Mouse (Mus musculus): Measurements from ENCODE around the gene Sez6l2.

DNA sequence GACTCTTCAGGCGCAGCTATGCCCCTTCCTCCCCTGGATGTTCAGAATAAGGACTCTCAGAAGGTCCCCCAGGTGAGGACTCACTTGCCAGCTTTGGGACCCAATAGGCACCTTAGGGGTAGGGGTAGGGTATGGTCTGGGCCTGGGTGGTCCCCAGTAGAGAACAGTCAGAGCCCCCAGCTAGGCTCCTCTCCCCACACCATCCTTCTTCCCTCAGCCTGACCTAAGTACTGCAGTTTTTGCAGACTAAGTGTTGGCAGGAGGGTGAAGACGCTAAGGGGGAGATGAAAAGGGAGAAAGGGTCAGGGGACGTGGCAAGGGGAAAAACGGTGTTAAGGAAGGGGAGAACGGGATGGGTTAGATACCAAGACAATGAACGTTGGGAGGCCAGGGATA lies 67.6 kb downstream of the Sez6l2 start:
- TF ChIP-seq POLR2A (IDR thresholded peaks at IDR 0.05; ENCODE audit: control insufficient read depth, extremely low read depth, insufficient read depth, low read length, poor library complexity), result no peak
- TF ChIP-seq CTCF (IDR thresholded peaks at IDR 0.05; ENCODE audit: borderline replicate concordance, control insufficient read depth, extremely low read depth, insufficient read depth, low read length, poor library complexity), result no peak
